ENCODE assay signal across 9 mouse cellular contexts in genomic region chr8:115706861-115707730, GRCm38 (mm10). TPM values are rescaled to one million over a fixed set of nuclear protein-coding genes. Genes with fewer than 3 reads are reported as not detected.
DNase-seq lines count a peak whose midpoint lies in the region; ATAC-seq and TF ChIP-seq lines count a peak whose summit lies in the region.
"Had no signal": no experiment of that assay in that cellular context is flagged by ENCODE, and none has a peak within 500 bp of the region (broad histone marks: within the 10 kb centered on the region; RNA-seq: fewer than 3 reads in every experiment).

No protein-coding gene starts in this region.

- H3K9ac ChIP-seq in heart, embryonic 14.5 days (ENCODE audit: low read length), result peak overlapping the region; percentile 61
- peak overlapping the region; percentile 78 for H3K9ac ChIP-seq in kidney, postnatal 0 days (ENCODE audit: low read depth, low read length)
- peak overlapping the region; percentile 53 for H3K9ac ChIP-seq in liver, embryonic 12.5 days

- WGBS in bone marrow, adult 2 months, result 1% methylated on average over 74 of the region's 76 CpGs
- WGBS in forebrain, embryonic 10.5 days, result under 1% methylated on average over 69 of the region's 76 CpGs
- WGBS in heart, embryonic 14.5 days, result under 1% methylated on average over 61 of the region's 76 CpGs
- 2% methylated on average over 65 of the region's 76 CpGs for WGBS in kidney, postnatal 0 days
- under 1% methylated on average over 48 of the region's 76 CpGs for WGBS in liver, embryonic 12.5 days (ENCODE audit: insufficient replicate concordance)

- no peaks in the 10 kb centered on the region for H3K79me2 ChIP-seq in myocyte (ENCODE audit: control insufficient read depth, insufficient read depth)

- H3K4me2 ChIP-seq in heart, embryonic 14.5 days (ENCODE audit: low read length), result peak overlapping the region; percentile 97
- H3K4me2 ChIP-seq in kidney, postnatal 0 days (ENCODE audit: low read length), result peak overlapping the region; percentile 86
- H3K4me2 ChIP-seq in liver, embryonic 12.5 days, result peak overlapping the region; percentile 69
- H3K4me2 ChIP-seq in myocyte (ENCODE audit: low read depth), result peak overlapping the region; percentile 91

- peak; percentile 80 for ATAC-seq in heart, embryonic 14.5 days (ENCODE audit: insufficient number of reproducible peaks, insufficient read depth, low FRiP score, low read depth)
- peak; percentile 70 for ATAC-seq in kidney, postnatal 0 days (replicated peaks; ENCODE audit: low FRiP score, low read depth)
- peak; percentile 71 for ATAC-seq in liver, embryonic 12.5 days

- H3K4me1 ChIP-seq in bone marrow, adult 2 months (ENCODE audit: control insufficient read depth, insufficient read depth, low read length), result no peaks in the 10 kb centered on the region
- peaks cover 42% of the 10 kb centered on the region for H3K4me1 ChIP-seq in forebrain, embryonic 10.5 days
- peaks cover 2 to 7% of the 10 kb centered on the region in 2 experiments; a peak in 2 of 4 replicates for H3K4me1 ChIP-seq in heart, embryonic 14.5 days (ENCODE audit: control insufficient read depth in 2 of 2, insufficient read depth in 2 of 2, low read length in 2 of 2)
- H3K4me1 ChIP-seq in kidney, postnatal 0 days (replicated peaks; ENCODE audit: insufficient read depth, low read length), result no peaks in the 10 kb centered on the region; the same call in 1 of the 2 replicates
- H3K4me1 ChIP-seq in liver, embryonic 12.5 days, result 0 out of 2 replicates have a peak, but pooled peaks cover 4% of the 10 kb centered on the region

- TF ChIP-seq CTCF in bone marrow, adult 2 months (IDR thresholded peaks at IDR 0.05; ENCODE audit: control insufficient read depth, insufficient read depth, low read length), result no peak
- no peak for TF ChIP-seq CTCF in kidney, postnatal 0 days (IDR thresholded peaks at IDR 0.05; ENCODE audit: low read depth)

- DNase-seq in 3T3-L1 (ENCODE audit: low read depth, low spot score), result peak; percentile 54
- peak; percentile 68 for DNase-seq in forebrain, embryonic 10.5 days (ENCODE audit: extremely low spot score, low spot score)
- DNase-seq in kidney, postnatal 0 days (ENCODE audit: low spot score), result peak; percentile 81
- peak; percentile 59 to 82 for DNase-seq in spleen, postnatal 4 days (ENCODE audit: low spot score in 2 of 2)

- H3ac ChIP-seq in myocyte (ENCODE audit: control insufficient read depth, insufficient read length), result peak overlapping the region; percentile 78

- no peaks in the 10 kb centered on the region for H3K9me3 ChIP-seq in forebrain, embryonic 10.5 days
- no peaks in the 10 kb centered on the region for H3K9me3 ChIP-seq in heart, embryonic 14.5 days (ENCODE audit: control insufficient read depth, low read length)
- no peaks in the 10 kb centered on the region for H3K9me3 ChIP-seq in kidney, postnatal 0 days (replicated peaks; ENCODE audit: low read length)
- no peaks in the 10 kb centered on the region for H3K9me3 ChIP-seq in liver, embryonic 12.5 days (replicated peaks)

- peaks cover 46% of the 10 kb centered on the region for H3K27me3 ChIP-seq in forebrain, embryonic 10.5 days (ENCODE audit: poor library complexity, severe bottlenecking)
- peaks cover 17% of the 10 kb centered on the region for H3K27me3 ChIP-seq in heart, embryonic 14.5 days (ENCODE audit: control insufficient read depth, insufficient read depth, low read length)
- H3K27me3 ChIP-seq in kidney, postnatal 0 days (ENCODE audit: insufficient read depth, low read length), result no peaks in the 10 kb centered on the region
- peaks cover 60% of the 10 kb centered on the region for H3K27me3 ChIP-seq in liver, embryonic 12.5 days (replicated peaks)
- H3K27me3 ChIP-seq in myocyte (ENCODE audit: control insufficient read depth, insufficient read depth, insufficient read length), result no peaks in the 10 kb centered on the region

- H3K4me3 ChIP-seq in bone marrow, adult 2 months (replicated peaks; ENCODE audit: control insufficient read depth, low read depth, low read length), result peak overlapping the region; percentile 82
- peak overlapping the region; percentile 72 for H3K4me3 ChIP-seq in forebrain, embryonic 10.5 days
- H3K4me3 ChIP-seq in heart, embryonic 14.5 days (ENCODE audit: control insufficient read depth in 1 of 2, insufficient read depth in 1 of 2, low read depth in 1 of 2, low read length in 2 of 2), result peak overlapping the region; percentile 59 to 70
- peak overlapping the region; percentile 77 for H3K4me3 ChIP-seq in kidney, postnatal 0 days (replicated peaks; ENCODE audit: low read depth, low read length)
- peak overlapping the region; percentile 56 for H3K4me3 ChIP-seq in liver, embryonic 12.5 days
- H3K4me3 ChIP-seq in myocyte, result peak overlapping the region; percentile 40

- peak overlapping the region; percentile 86 for H3K27ac ChIP-seq in bone marrow, adult 2 months (ENCODE audit: control insufficient read depth, insufficient read depth, low read depth, low read length, poor library complexity)
- H3K27ac ChIP-seq in forebrain, embryonic 10.5 days, result peak overlapping the region; percentile 87
- peak overlapping the region; percentile 66 to 76 for H3K27ac ChIP-seq in heart, embryonic 14.5 days (replicated peaks in 1 of 2; ENCODE audit: control insufficient read depth in 1 of 2, insufficient read depth in 1 of 2, low read depth in 2 of 2, low read length in 2 of 2)
- peak overlapping the region; percentile 92 for H3K27ac ChIP-seq in kidney, postnatal 0 days
- H3K27ac ChIP-seq in liver, embryonic 12.5 days, result peak overlapping the region; percentile 72

- H3K36me3 ChIP-seq in forebrain, embryonic 10.5 days (replicated peaks), result no peaks in the 10 kb centered on the region
- no peaks in the 10 kb centered on the region for H3K36me3 ChIP-seq in heart, embryonic 14.5 days (ENCODE audit: control insufficient read depth, insufficient read depth, low read length)
- no peaks in the 10 kb centered on the region for H3K36me3 ChIP-seq in kidney, postnatal 0 days (ENCODE audit: insufficient read depth, low read length)
- no peaks in the 10 kb centered on the region for H3K36me3 ChIP-seq in liver, embryonic 12.5 days
- H3K36me3 ChIP-seq in myocyte (ENCODE audit: control insufficient read depth, insufficient read depth), result no peaks in the 10 kb centered on the region
- H3K36me3 ChIP-seq: G1E had no signal

- no peak for TF ChIP-seq POLR2A in bone marrow, adult 2 months (IDR thresholded peaks at IDR 0.05; ENCODE audit: borderline replicate concordance, control insufficient read depth, low read depth, low read length)
- TF ChIP-seq POLR2A in myocyte (IDR thresholded peaks at IDR 0.05; ENCODE audit: insufficient read length, low read depth), result peak; percentile 15

TF ChIP-seq in myocyte, 11 proteins besides CTCF, POLR2A, EP300 and RAD21:
- no peak for TF ChIP-seq POLR2AphosphoS2 (IDR thresholded peaks at IDR 0.05; ENCODE audit: insufficient read length, low read depth)
- TF ChIP-seq TCF12 (IDR thresholded peaks at IDR 0.05; ENCODE audit: insufficient read depth, poor library complexity, severe bottlenecking), result no peak
- TF ChIP-seq USF1 (IDR thresholded peaks at IDR 0.05; ENCODE audit: low read depth), result no peak
- TF ChIP-seq SRF (IDR thresholded peaks at IDR 0.05; ENCODE audit: control insufficient read depth, insufficient read length, low read depth), result no peak
- TF ChIP-seq MYOG (IDR thresholded peaks at IDR 0.05; ENCODE audit: control insufficient read depth in 1 of 3, insufficient read depth in 1 of 3, insufficient read length in 2 of 3, low read depth in 2 of 3), result peak in 1 of 3 experiments; percentile 39
- TF ChIP-seq TCF3 (IDR thresholded peaks at IDR 0.05; ENCODE audit: insufficient read length, low read depth), result no peak
- no peak for TF ChIP-seq E2F4 (IDR thresholded peaks at IDR 0.05; ENCODE audit: insufficient read depth)
- TF ChIP-seq MAX (IDR thresholded peaks at IDR 0.05; ENCODE audit: low read depth), result no peak
- no peak for TF ChIP-seq CEBPB (IDR thresholded peaks at IDR 0.05; ENCODE audit: insufficient read depth, poor library complexity, severe bottlenecking)
- TF ChIP-seq MYOD1 (IDR thresholded peaks at IDR 0.05; ENCODE audit: control insufficient read depth in 1 of 3, insufficient read length in 2 of 3, low read depth in 2 of 3), result peak in 1 of 3 experiments; percentile 40
- no peak for TF ChIP-seq REST (IDR thresholded peaks at IDR 0.05; ENCODE audit: insufficient read depth, insufficient read length)
TF ChIP-seq in myocyte: peak in this region for 2.

RNA-seq across cellular contexts. Expression of gene Maf, which starts 0.5 kb away (rescaled TPM):
- 8.2 and 11.1 TPM in 2 replicates for polyA plus RNA-seq in bone marrow, adult 2 months (2011; ENCODE audit: insufficient read depth, insufficient read length, low replicate concordance, missing spikeins)
- 2.0 and 2.1 TPM in 2 replicates for polyA plus RNA-seq in forebrain, embryonic 10.5 days (2016; fragmentation: Nextera tagmentation; extraction: Ambion mirVana)
- 3.1 and 3.9 TPM in 2 replicates for polyA plus RNA-seq in heart, embryonic 14.5 days (2014; fragmentation: Nextera tagmentation; extraction: Ambion mirVana)
- 14.5 and 14.8 TPM in 2 replicates for polyA plus RNA-seq in kidney, postnatal 0 days (2015; fragmentation: Nextera tagmentation; extraction: Ambion mirVana)
- polyA plus RNA-seq in liver, embryonic 12.5 days (2016; fragmentation: Nextera tagmentation; extraction: Ambion mirVana), result 2.5 and 3.2 TPM in 2 replicates
- polyA plus RNA-seq in myocyte (2012; fragmentation: generic; extraction: Trizol), result 3.7 TPM
- polyA plus RNA-seq: G1E had no signal

Comparison
In these comparisons a context has a peak if more than half of its experiments do, and no peak if none do; other contexts are left out.
1. Peak in every context shown above with its lines: DNase-seq, ATAC-seq, H3K4me3 ChIP-seq and H3K27ac ChIP-seq.